Mouse (Mus musculus) megakaryocyte, embryonic 14.5 days (primary cell): ENCODE data around the gene Fam213b.

Experiments
- FLI1 ChIP-seq: IDR thresholded peaks from 2 replicates; pipeline ENCODE4 v1.6.1; 2012; ENCODE audit warnings: low read length, inconsistent platforms, mixed read lengths
- GATA1 ChIP-seq: IDR thresholded peaks from 3 replicates; pipeline ENCODE4 v1.6.1; 2012; ENCODE audit warnings: mixed read lengths, low read length, inconsistent platforms, borderline replicate concordance

- TF ChIP-seq GATA1 (no peak), FLI1 (no peak)
Observed at GRCm38 (mm10) chr4:154907833-154908232, 8.9 kb upstream of the Fam213b start.
